Mouse (Mus musculus): ENCODE data around the gene Plin4. TPM values are rescaled to one million over a fixed set of nuclear protein-coding genes. Genes with fewer than 3 reads are reported as not detected.
A peak's percentile ranks its signal among the peaks of the same experiment; 100 is the strongest.

Plin4 gene
- polyA plus RNA-seq, 1 experiment from 2014 or later: 0.32 TPM

DNA sequence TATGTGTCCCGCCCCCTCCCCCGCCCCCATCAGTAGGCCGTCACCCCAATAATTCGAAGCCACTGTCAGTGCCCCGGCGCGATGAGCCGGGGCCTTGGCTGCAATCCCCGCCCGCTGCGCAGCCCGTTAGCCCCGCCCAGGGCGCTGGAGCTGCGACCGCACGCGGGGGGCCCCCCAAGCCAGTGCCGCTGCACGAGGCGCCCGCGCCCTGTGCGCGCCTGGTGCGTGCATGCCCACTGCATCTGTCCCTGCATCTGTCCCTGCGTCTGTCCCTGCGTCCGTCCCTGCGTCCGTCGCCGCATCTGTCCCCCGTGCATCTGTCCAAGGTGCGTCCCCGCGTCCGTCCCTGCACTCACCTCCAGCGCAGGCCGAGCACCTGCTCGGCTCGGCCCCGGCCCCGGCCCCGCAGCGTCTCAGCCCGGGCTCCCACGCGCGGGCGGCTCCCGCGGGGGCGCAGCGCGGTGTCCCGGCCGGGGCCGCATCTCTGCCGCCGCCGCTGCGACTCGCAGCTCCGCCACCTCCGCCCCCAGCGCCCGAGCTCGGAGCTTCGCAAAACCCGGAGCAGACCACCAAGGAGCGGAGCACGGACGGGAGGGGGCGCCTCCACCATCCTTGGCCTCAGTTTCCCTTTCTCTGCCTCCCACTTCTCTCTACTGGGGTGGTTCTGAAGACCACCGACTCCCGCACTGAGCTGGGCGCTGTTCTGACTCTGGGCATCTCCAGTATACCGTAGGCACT, 30.4 kb upstream of the Plin4 start, which contains the start of gene Sema6b:
TSS of gene Sema6b (minus strand) at position 486 of the 738 bp plus-strand sequence.
- peak; percentile 36 for ATAC-seq (ENCODE audit: low FRiP score, low TSS enrichment)
- Histone ChIP-seq H3K4me1 (ENCODE audit: insufficient read depth, low read length) (peaks cover 29% of the 10 kb centered on the region), H3K9me3 (ENCODE audit: low read length) (no peaks in the 10 kb centered on the region), H3K27me3 (ENCODE audit: insufficient read depth, low read length) (peaks cover 59% of the 10 kb centered on the region), H3K4me2 (replicated peaks; ENCODE audit: low read depth, low read length) (peak within 1 kb of the TSS; percentile 100), H3K9ac (replicated peaks; ENCODE audit: low read length) (peak within 1 kb of the TSS; percentile 67), H3K4me3 (ENCODE audit: low read length) (peak within 1 kb of the TSS; percentile 64), H3K36me3 (ENCODE audit: insufficient read depth, low read length) (no peaks in the 10 kb centered on the region), H3K27ac (ENCODE audit: low read length) (no peak within 1 kb of the TSS)
- 2% methylated on average over 62 of the region's 79 CpGs for WGBS

DNA sequence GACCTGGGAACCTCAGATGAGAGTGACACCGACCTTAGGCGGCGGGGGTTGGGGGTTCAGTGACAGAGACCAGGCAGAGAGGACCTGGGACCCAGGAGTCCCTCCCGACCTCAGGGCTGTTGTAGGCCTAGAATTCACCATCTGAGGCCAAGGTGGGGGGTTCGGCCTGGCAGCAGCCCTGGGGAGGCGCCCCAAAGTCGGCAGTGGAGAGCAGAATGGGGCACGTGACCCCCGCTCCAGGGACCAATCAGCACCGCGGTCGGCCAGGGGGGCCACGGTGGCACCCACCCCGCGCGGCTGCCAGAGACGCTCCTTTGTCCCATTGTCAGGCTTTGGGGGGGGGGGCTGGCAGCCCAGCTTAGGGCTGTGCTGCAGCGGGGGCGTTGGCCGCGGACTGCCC, 29.8 kb upstream of the Plin4 start:
- ATAC-seq (ENCODE audit: low FRiP score, low TSS enrichment): no peak
- peaks cover 53% of the 10 kb centered on the region for H3K27me3 ChIP-seq (ENCODE audit: insufficient read depth, low read length)
- peaks cover 29% of the 10 kb centered on the region for H3K4me1 ChIP-seq (ENCODE audit: insufficient read depth, low read length)
- peak overlapping the region; percentile 67 for H3K9ac ChIP-seq (replicated peaks; ENCODE audit: low read length)
- peak overlapping the region; percentile 100 for H3K4me2 ChIP-seq (replicated peaks; ENCODE audit: low read depth, low read length)
- 8% methylated on average over 17 of the region's 21 CpGs for WGBS
- peak overlapping the region; percentile 64 for H3K4me3 ChIP-seq (ENCODE audit: low read length)
- no peaks in the 10 kb centered on the region for H3K36me3 ChIP-seq (ENCODE audit: insufficient read depth, low read length)
- no peak overlapping the region for H3K27ac ChIP-seq (ENCODE audit: low read length)
- no peaks in the 10 kb centered on the region for H3K9me3 ChIP-seq (ENCODE audit: low read length)

GRCm38 (mm10) chr17:56137839-56138613, 28.4 kb upstream of the Plin4 start:
- H3K4me3 ChIP-seq (ENCODE audit: low read length): peak overlapping the region; percentile 24
- H3K9ac ChIP-seq (replicated peaks; ENCODE audit: low read length): no peak overlapping the region
- 15% methylated on average over 25 of the region's 25 CpGs for WGBS
- no peaks in the 10 kb centered on the region for H3K36me3 ChIP-seq (ENCODE audit: insufficient read depth, low read length)
- peaks cover 39% of the 10 kb centered on the region for H3K27me3 ChIP-seq (ENCODE audit: insufficient read depth, low read length)
- H3K9me3 ChIP-seq (ENCODE audit: low read length): no peaks in the 10 kb centered on the region
- no peak overlapping the region for H3K27ac ChIP-seq (ENCODE audit: low read length)
- H3K4me1 ChIP-seq (ENCODE audit: insufficient read depth, low read length): peaks cover 41% of the 10 kb centered on the region
- ATAC-seq (ENCODE audit: low FRiP score, low TSS enrichment): no peak
- H3K4me2 ChIP-seq (replicated peaks; ENCODE audit: low read depth, low read length): peak overlapping the region; percentile 46

GRCm38 (mm10) chr17:56136558-56136957, 27.0 kb upstream of the Plin4 start:
- H3K27ac ChIP-seq (ENCODE audit: low read length): no peak overlapping the region
- H3K27me3 ChIP-seq (ENCODE audit: insufficient read depth, low read length): peaks cover 26% of the 10 kb centered on the region
- H3K9me3 ChIP-seq (ENCODE audit: low read length): no peaks in the 10 kb centered on the region
- no peak overlapping the region for H3K4me2 ChIP-seq (replicated peaks; ENCODE audit: low read depth, low read length)
- no peak overlapping the region for H3K9ac ChIP-seq (replicated peaks; ENCODE audit: low read length)
- no peak for ATAC-seq (ENCODE audit: low FRiP score, low TSS enrichment)
- WGBS: 78% methylated on average over 7 of the region's 7 CpGs
- no peak overlapping the region for H3K4me3 ChIP-seq (ENCODE audit: low read length)
- H3K36me3 ChIP-seq (ENCODE audit: insufficient read depth, low read length): no peaks in the 10 kb centered on the region
- H3K4me1 ChIP-seq (ENCODE audit: insufficient read depth, low read length): peaks cover 31% of the 10 kb centered on the region

DNA sequence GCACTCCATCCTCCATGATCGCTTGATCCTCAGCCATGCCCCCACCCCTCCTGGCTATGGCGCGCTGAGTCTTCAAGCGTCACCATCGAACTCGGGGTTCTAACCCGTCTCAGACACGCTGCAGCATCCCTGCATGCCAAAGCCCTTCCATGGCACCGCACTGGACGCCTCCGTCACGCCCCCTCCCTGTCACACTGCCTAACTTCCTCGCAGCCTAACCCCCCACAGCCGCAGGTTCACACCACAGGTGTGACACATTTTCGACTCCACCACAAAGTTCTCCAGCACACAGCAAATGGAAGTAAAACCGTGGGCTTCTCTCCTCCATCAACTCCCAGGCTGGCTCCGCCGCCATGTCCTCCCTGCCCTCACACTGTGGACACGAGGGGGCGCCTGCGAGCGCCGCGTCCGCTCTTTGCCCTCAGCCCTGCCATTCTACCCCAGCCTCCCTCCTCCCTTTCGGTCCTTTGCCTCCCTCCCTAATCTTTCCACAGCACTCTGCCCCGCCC, 24.9 kb upstream of the Plin4 start:
- peaks cover 24% of the 10 kb centered on the region for H3K4me1 ChIP-seq (ENCODE audit: insufficient read depth, low read length)
- peak overlapping the region; percentile 38 for H3K4me3 ChIP-seq (ENCODE audit: low read length)
- WGBS: 3% methylated on average over 27 of the region's 27 CpGs
- H3K4me2 ChIP-seq (replicated peaks; ENCODE audit: low read depth, low read length): peak overlapping the region; percentile 59
- H3K9ac ChIP-seq (replicated peaks; ENCODE audit: low read length): peak overlapping the region; percentile 46
- peak overlapping the region; percentile 47; the same call in 1 of the 2 replicates for H3K27ac ChIP-seq (ENCODE audit: low read length)
- H3K36me3 ChIP-seq (ENCODE audit: insufficient read depth, low read length): no peaks in the 10 kb centered on the region
- H3K27me3 ChIP-seq (ENCODE audit: insufficient read depth, low read length): peaks cover 8% of the 10 kb centered on the region
- H3K9me3 ChIP-seq (ENCODE audit: low read length): no peaks in the 10 kb centered on the region
- 0 out of 2 replicates have a peak, but pooled peaks have one; percentile 7 for ATAC-seq (ENCODE audit: low FRiP score, low TSS enrichment)

DNA sequence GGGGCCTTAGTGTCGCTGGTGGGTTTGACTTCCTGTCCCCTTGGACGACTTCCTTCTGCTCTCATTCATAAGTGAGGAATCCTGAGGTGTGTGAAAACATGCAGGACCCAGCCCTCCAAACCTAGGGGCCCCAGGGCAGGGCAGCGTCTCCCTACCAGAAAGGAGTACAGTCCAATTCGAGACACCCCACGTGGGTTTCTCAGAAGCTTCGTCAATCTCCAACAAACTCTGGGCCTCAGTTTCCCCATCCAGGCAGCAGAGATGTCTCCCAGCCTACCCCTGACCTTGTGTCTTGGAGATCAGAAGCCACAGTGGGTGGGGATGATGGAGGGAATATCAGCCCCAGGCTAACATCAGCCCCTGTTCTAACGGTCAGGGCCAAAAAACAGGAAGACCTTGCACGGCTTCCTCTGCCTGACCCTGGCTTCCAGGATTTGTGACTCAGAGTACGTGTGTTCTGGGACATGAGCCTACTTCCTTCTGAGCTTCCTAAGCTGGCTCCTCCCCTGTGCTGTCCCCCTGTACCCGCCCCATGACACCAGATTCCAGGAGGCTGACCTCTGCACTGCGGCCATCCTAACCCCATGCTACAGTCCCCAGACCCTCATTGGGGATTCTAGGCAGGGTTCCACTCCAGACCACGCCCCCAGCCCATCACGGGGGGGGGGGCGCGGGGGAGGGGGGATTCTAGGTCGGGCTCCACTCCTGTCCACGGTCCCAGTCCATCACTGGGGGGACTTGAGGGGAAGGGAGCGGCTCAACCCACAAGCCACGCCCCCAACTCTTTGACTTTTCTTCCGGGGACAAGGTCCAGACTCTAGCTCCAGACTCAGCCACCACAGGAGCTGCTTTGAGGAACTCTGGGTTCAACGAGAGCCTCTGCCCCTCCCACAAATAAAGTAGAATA, 24.1 kb upstream of the Plin4 start:
- H3K4me2 ChIP-seq (replicated peaks; ENCODE audit: low read depth, low read length): peak overlapping the region; percentile 59
- H3K4me3 ChIP-seq (ENCODE audit: low read length): peak overlapping the region; percentile 38
- peak overlapping the region; percentile 63 for H3K27ac ChIP-seq (ENCODE audit: low read length)
- peak; percentile 80 for ATAC-seq (ENCODE audit: low FRiP score, low TSS enrichment)
- H3K36me3 ChIP-seq (ENCODE audit: insufficient read depth, low read length): no peaks in the 10 kb centered on the region
- H3K9me3 ChIP-seq (ENCODE audit: low read length): no peaks in the 10 kb centered on the region
- 0 out of 2 replicates have a peak overlapping the region, but pooled peaks have one; percentile 46 for H3K9ac ChIP-seq (replicated peaks; ENCODE audit: low read length)
- peaks cover 21% of the 10 kb centered on the region for H3K4me1 ChIP-seq (ENCODE audit: insufficient read depth, low read length)
- 19% methylated on average over 18 of the region's 21 CpGs for WGBS
- H3K27me3 ChIP-seq (ENCODE audit: insufficient read depth, low read length): 0 out of 2 replicates have a peak, but pooled peaks cover under 1% of the 10 kb centered on the region

DNA sequence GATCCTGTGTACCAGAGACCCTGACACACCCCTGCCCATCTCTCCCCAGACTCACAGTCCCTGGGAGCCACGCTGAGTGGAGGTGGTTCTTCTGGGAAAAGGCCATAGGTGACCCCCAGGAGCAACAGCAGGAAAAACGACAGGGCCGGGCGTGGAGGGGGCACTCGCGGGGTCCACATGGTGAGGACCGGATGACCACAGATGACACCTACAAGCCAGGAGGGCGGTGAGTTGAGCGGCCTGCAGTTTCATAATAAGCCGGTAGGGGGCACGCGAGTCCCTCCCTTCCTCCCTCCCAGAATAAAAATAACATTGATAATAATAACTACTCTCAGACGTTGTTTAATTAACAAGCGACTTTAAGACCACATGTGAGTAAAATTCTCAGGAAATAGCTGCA, 23.1 kb upstream of the Plin4 start:
- H3K4me1 ChIP-seq (ENCODE audit: insufficient read depth, low read length): peaks cover 15% of the 10 kb centered on the region
- ATAC-seq (ENCODE audit: low FRiP score, low TSS enrichment): no peak
- no peak overlapping the region for H3K27ac ChIP-seq (ENCODE audit: low read length)
- no peaks in the 10 kb centered on the region for H3K27me3 ChIP-seq (ENCODE audit: insufficient read depth, low read length)
- H3K9ac ChIP-seq (replicated peaks; ENCODE audit: low read length): no peak overlapping the region
- H3K4me2 ChIP-seq (replicated peaks; ENCODE audit: low read depth, low read length): 0 out of 2 replicates have a peak overlapping the region, but pooled peaks have one; percentile 13
- WGBS: 3% methylated on average over 14 of the region's 14 CpGs
- H3K36me3 ChIP-seq (ENCODE audit: insufficient read depth, low read length): no peaks in the 10 kb centered on the region
- no peak overlapping the region; the same call in 1 of the 2 replicates for H3K4me3 ChIP-seq (ENCODE audit: low read length)
- no peaks in the 10 kb centered on the region for H3K9me3 ChIP-seq (ENCODE audit: low read length)

DNA sequence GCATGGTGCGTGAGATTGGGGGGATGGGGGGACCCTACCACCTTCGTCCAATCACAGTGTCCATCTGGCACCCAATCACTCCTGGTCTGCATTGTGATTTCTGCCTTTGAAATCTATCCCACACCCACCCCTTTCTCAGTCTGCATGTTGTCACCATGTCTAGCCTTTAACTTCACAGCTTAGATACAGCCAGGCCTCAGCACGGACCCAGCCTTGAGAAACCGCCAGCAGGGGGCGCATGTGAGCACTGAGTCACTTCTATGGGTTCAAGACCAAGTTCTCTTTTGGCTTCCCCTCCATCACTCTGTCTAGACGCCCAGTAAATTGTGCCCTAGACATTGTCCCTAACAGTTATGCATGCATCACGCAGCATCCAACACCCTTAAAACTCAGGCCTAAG, 22.2 kb upstream of the Plin4 start:
- Histone ChIP-seq H3K4me1 (ENCODE audit: insufficient read depth, low read length) (peaks cover 13% of the 10 kb centered on the region), H3K9ac (replicated peaks; ENCODE audit: low read length) (no peak overlapping the region), H3K27ac (ENCODE audit: low read length) (no peak overlapping the region), H3K4me2 (replicated peaks; ENCODE audit: low read depth, low read length) (no peak overlapping the region), H3K4me3 (ENCODE audit: low read length) (no peak overlapping the region), H3K9me3 (ENCODE audit: low read length) (no peaks in the 10 kb centered on the region), H3K27me3 (ENCODE audit: insufficient read depth, low read length) (no peaks in the 10 kb centered on the region), H3K36me3 (ENCODE audit: insufficient read depth, low read length) (no peaks in the 10 kb centered on the region)
- 42% methylated on average over 7 of the region's 7 CpGs for WGBS
- ATAC-seq (ENCODE audit: low FRiP score, low TSS enrichment): peak; percentile 13; the same call in 1 of the 2 replicates

GRCm38 (mm10) chr17:56131136-56131535, 21.5 kb upstream of the Plin4 start:
- Histone ChIP-seq H3K4me3 (ENCODE audit: low read length) (no peak overlapping the region), H3K27ac (ENCODE audit: low read length) (no peak overlapping the region), H3K9ac (replicated peaks; ENCODE audit: low read length) (no peak overlapping the region), H3K9me3 (ENCODE audit: low read length) (no peaks in the 10 kb centered on the region), H3K36me3 (ENCODE audit: insufficient read depth, low read length) (no peaks in the 10 kb centered on the region), H3K27me3 (ENCODE audit: insufficient read depth, low read length) (no peaks in the 10 kb centered on the region), H3K4me2 (replicated peaks; ENCODE audit: low read depth, low read length) (no peak overlapping the region), H3K4me1 (ENCODE audit: insufficient read depth, low read length) (peaks cover 13% of the 10 kb centered on the region)
- ATAC-seq (ENCODE audit: low FRiP score, low TSS enrichment): no peak
- WGBS: 92% methylated on average over 10 of the region's 10 CpGs
